Mouse (Mus musculus) bone marrow, adult 2 months (tissue): Measurements from ENCODE around the gene Ankrd44.

ENCODE experiments used
- CTCF ChIP-seq: fragments of 200-500 bp; IDR thresholded peaks from 2 replicates; pipeline ENCODE4 v1.5.1; 2011; ENCODE audit warnings: low read length, control low read depth; ENCODE audit not compliant: control insufficient read depth, insufficient read depth
- POLR2A ChIP-seq: fragments of 200-500 bp; IDR thresholded peaks from 2 replicates; pipeline ENCODE4 v1.6.1; 2011; ENCODE audit warnings: low read depth, mild to moderate bottlenecking, control low read depth, low read length, borderline replicate concordance; ENCODE audit not compliant: control insufficient read depth

DNA sequence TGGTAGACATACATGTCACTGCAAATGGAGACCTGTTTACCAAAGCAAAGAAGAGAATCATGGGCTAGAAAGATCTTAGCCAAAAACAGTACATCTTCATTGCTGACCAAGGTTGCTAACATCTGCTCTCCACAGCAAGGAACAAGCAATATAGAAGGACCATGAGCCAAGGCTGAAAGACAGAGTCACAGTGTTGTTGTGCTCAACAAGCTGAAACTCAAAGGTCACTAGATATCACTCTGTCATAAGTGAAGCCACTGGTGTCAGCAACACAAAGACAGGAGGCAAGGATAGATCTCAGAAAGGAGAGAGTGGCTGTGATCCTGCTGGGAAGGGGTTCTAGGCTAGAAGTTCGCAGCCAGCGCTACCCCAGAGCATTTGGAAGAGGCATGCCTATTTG, 131.5 kb downstream of the Ankrd44 start:
- TF ChIP-seq POLR2A (no peak), CTCF (no peak)
